Mouse (Mus musculus): ENCODE results near the gene Ifih1. TPM values are rescaled to one million over a fixed set of nuclear protein-coding genes. Genes with fewer than 3 reads are reported as not detected.

Gene Ifih1
- polyA plus RNA-seq, 1 experiment from 2014 or later = 0.87 TPM

- ATAC-seq (replicated peaks; ENCODE audit: insufficient number of reproducible peaks, low FRiP score, low TSS enrichment, low read depth) = no peak
- no peaks in the 10 kb centered on the region for H3K27me3 ChIP-seq (ENCODE audit: control insufficient read depth, insufficient read depth, low read length)
- H3K4me2 ChIP-seq (ENCODE audit: low read depth, low read length) = no peak overlapping the region
- no peaks in the 10 kb centered on the region for H3K36me3 ChIP-seq (replicated peaks; ENCODE audit: control insufficient read depth, insufficient read depth, low read depth, low read length)
- no peak overlapping the region for H3K9ac ChIP-seq (replicated peaks; ENCODE audit: low read length)
- H3K27ac ChIP-seq (replicated peaks; ENCODE audit: low read depth, low read length) = no peak overlapping the region
- no peaks in the 10 kb centered on the region for H3K9me3 ChIP-seq (replicated peaks; ENCODE audit: control insufficient read depth, low read length)
- no peak for DNase-seq (ENCODE audit: low spot score)
- H3K4me3 ChIP-seq (ENCODE audit: low read depth, low read length) = no peak overlapping the region
- H3K4me1 ChIP-seq (ENCODE audit: control insufficient read depth, insufficient read depth, low read length) = no peaks in the 10 kb centered on the region
- WGBS = 29% methylated on average over 1 of the region's 1 CpGs
Measured at GRCm38 (mm10) chr2:62665536-62665935, 19.5 kb upstream of the Ifih1 start.

GRCm38 (mm10) chr2:62664839-62665238 lies 18.8 kb upstream of the Ifih1 start:
- no peak overlapping the region for H3K4me3 ChIP-seq (ENCODE audit: low read depth, low read length)
- no peak overlapping the region for H3K4me2 ChIP-seq (ENCODE audit: low read depth, low read length)
- no peaks in the 10 kb centered on the region for H3K9me3 ChIP-seq (replicated peaks; ENCODE audit: control insufficient read depth, low read length)
- H3K27me3 ChIP-seq (ENCODE audit: control insufficient read depth, insufficient read depth, low read length) = no peaks in the 10 kb centered on the region
- H3K36me3 ChIP-seq (replicated peaks; ENCODE audit: control insufficient read depth, insufficient read depth, low read depth, low read length) = no peaks in the 10 kb centered on the region
- WGBS = 67% methylated on average over 7 of the region's 7 CpGs
- H3K9ac ChIP-seq (replicated peaks; ENCODE audit: low read length) = no peak overlapping the region
- no peak overlapping the region for H3K27ac ChIP-seq (replicated peaks; ENCODE audit: low read depth, low read length)
- DNase-seq (ENCODE audit: low spot score) = no peak
- no peak for ATAC-seq (replicated peaks; ENCODE audit: insufficient number of reproducible peaks, low FRiP score, low TSS enrichment, low read depth)
- H3K4me1 ChIP-seq (ENCODE audit: control insufficient read depth, insufficient read depth, low read length) = no peaks in the 10 kb centered on the region

GRCm38 (mm10) chr2:62664135-62664670 lies 18.1 kb upstream of the Ifih1 start, which contains the start of gene Gca:
Gene Gca, plus strand, starts transcription at chr2:62664285.
- under 1% methylated on average over 43 of the region's 43 CpGs for WGBS
- H3K4me1 ChIP-seq (ENCODE audit: control insufficient read depth, insufficient read depth, low read length) = no peaks in the 10 kb centered on the region
- no peak within 1 kb of the TSS for H3K27ac ChIP-seq (replicated peaks; ENCODE audit: low read depth, low read length)
- peak within 1 kb of the TSS; percentile 53 for H3K4me3 ChIP-seq (ENCODE audit: low read depth, low read length)
- peak within 1 kb of the TSS; percentile 48 for H3K9ac ChIP-seq (replicated peaks; ENCODE audit: low read length)
- no peaks in the 10 kb centered on the region for H3K36me3 ChIP-seq (replicated peaks; ENCODE audit: control insufficient read depth, insufficient read depth, low read depth, low read length)
- no peaks in the 10 kb centered on the region for H3K27me3 ChIP-seq (ENCODE audit: control insufficient read depth, insufficient read depth, low read length)
- no peaks in the 10 kb centered on the region for H3K9me3 ChIP-seq (replicated peaks; ENCODE audit: control insufficient read depth, low read length)
- ATAC-seq (replicated peaks; ENCODE audit: insufficient number of reproducible peaks, low FRiP score, low TSS enrichment, low read depth) = peak; percentile 95
- peak within 1 kb of the TSS; percentile 94 for H3K4me2 ChIP-seq (ENCODE audit: low read depth, low read length)
- DNase-seq (ENCODE audit: low spot score) = peak; percentile 80

DNA sequence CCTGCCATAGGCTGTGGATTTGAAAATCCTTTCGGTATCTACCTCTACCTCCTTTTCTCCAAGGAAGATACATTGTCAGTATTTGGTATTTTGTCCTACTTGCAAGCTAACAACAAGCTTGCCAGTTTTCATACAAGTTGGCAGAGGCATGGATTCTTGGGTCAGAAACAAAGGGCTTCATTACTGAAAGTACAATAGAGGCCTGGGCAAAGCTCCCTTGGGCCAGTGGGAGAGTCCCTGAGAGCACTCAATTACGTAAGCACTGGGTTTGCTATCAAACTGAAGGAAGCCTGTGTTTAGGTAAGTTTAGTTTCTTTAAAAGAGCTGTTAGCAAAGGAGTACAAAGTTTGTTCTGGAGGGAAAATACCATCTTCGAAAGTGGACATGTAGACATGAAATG lies 16.5 kb upstream of the Ifih1 start:
- ATAC-seq (replicated peaks; ENCODE audit: insufficient number of reproducible peaks, low FRiP score, low TSS enrichment, low read depth) (no peak), DNase-seq (ENCODE audit: low spot score) (no peak)
- Histone ChIP-seq H3K9ac (replicated peaks; ENCODE audit: low read length) (no peak overlapping the region), H3K4me2 (ENCODE audit: low read depth, low read length) (no peak overlapping the region), H3K36me3 (replicated peaks; ENCODE audit: control insufficient read depth, insufficient read depth, low read depth, low read length) (no peaks in the 10 kb centered on the region), H3K9me3 (replicated peaks; ENCODE audit: control insufficient read depth, low read length) (no peaks in the 10 kb centered on the region), H3K4me3 (ENCODE audit: low read depth, low read length) (no peak overlapping the region), H3K4me1 (ENCODE audit: control insufficient read depth, insufficient read depth, low read length) (no peaks in the 10 kb centered on the region), H3K27ac (replicated peaks; ENCODE audit: low read depth, low read length) (no peak overlapping the region), H3K27me3 (ENCODE audit: control insufficient read depth, insufficient read depth, low read length) (no peaks in the 10 kb centered on the region)
- 81% methylated on average over 3 of the region's 3 CpGs for WGBS

DNA sequence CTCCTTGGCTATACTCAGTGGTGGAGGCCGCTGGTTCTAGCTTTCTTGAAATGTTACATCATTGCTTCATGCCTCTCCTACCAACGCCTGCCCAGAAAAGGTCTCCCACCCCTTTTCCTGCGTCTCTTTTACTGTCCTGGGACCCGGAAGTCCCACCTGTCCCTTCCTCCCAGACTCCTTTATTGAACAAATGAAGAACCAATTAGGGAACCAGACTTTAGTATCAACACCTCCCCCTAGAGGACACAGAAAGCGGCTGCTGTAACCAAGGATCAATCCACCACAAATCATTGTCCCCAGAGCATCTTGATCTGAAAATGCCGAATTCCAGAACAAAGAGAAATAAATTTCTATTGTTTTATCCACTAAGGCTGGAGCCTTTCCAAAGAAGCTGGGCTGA lies 14.5 kb upstream of the Ifih1 start:
- H3K4me3 ChIP-seq (ENCODE audit: low read depth, low read length) = no peak overlapping the region
- H3K9me3 ChIP-seq (replicated peaks; ENCODE audit: control insufficient read depth, low read length) = no peaks in the 10 kb centered on the region
- no peaks in the 10 kb centered on the region for H3K27me3 ChIP-seq (ENCODE audit: control insufficient read depth, insufficient read depth, low read length)
- H3K9ac ChIP-seq (replicated peaks; ENCODE audit: low read length) = no peak overlapping the region
- ATAC-seq (replicated peaks; ENCODE audit: insufficient number of reproducible peaks, low FRiP score, low TSS enrichment, low read depth) (no peak), DNase-seq (ENCODE audit: low spot score) (no peak)
- no peaks in the 10 kb centered on the region for H3K4me1 ChIP-seq (ENCODE audit: control insufficient read depth, insufficient read depth, low read length)
- 56% methylated on average over 6 of the region's 6 CpGs for WGBS
- no peak overlapping the region for H3K27ac ChIP-seq (replicated peaks; ENCODE audit: low read depth, low read length)
- no peaks in the 10 kb centered on the region for H3K36me3 ChIP-seq (replicated peaks; ENCODE audit: control insufficient read depth, insufficient read depth, low read depth, low read length)
- H3K4me2 ChIP-seq (ENCODE audit: low read depth, low read length) = no peak overlapping the region

- DNase-seq (ENCODE audit: low spot score) (no peak), ATAC-seq (replicated peaks; ENCODE audit: insufficient number of reproducible peaks, low FRiP score, low TSS enrichment, low read depth) (no peak)
- no peak overlapping the region for H3K4me3 ChIP-seq (ENCODE audit: low read depth, low read length)
- H3K27ac ChIP-seq (replicated peaks; ENCODE audit: low read depth, low read length) = no peak overlapping the region
- no peaks in the 10 kb centered on the region for H3K4me1 ChIP-seq (ENCODE audit: control insufficient read depth, insufficient read depth, low read length)
- H3K9me3 ChIP-seq (replicated peaks; ENCODE audit: control insufficient read depth, low read length) = no peaks in the 10 kb centered on the region
- 58% methylated on average over 1 of the region's 1 CpGs for WGBS
- no peaks in the 10 kb centered on the region for H3K36me3 ChIP-seq (replicated peaks; ENCODE audit: control insufficient read depth, insufficient read depth, low read depth, low read length)
- H3K27me3 ChIP-seq (ENCODE audit: control insufficient read depth, insufficient read depth, low read length) = no peaks in the 10 kb centered on the region
- no peak overlapping the region for H3K4me2 ChIP-seq (ENCODE audit: low read depth, low read length)
- no peak overlapping the region for H3K9ac ChIP-seq (replicated peaks; ENCODE audit: low read length)
Measured at GRCm38 (mm10) chr2:62656072-62656471, 10.0 kb upstream of the Ifih1 start.

DNA sequence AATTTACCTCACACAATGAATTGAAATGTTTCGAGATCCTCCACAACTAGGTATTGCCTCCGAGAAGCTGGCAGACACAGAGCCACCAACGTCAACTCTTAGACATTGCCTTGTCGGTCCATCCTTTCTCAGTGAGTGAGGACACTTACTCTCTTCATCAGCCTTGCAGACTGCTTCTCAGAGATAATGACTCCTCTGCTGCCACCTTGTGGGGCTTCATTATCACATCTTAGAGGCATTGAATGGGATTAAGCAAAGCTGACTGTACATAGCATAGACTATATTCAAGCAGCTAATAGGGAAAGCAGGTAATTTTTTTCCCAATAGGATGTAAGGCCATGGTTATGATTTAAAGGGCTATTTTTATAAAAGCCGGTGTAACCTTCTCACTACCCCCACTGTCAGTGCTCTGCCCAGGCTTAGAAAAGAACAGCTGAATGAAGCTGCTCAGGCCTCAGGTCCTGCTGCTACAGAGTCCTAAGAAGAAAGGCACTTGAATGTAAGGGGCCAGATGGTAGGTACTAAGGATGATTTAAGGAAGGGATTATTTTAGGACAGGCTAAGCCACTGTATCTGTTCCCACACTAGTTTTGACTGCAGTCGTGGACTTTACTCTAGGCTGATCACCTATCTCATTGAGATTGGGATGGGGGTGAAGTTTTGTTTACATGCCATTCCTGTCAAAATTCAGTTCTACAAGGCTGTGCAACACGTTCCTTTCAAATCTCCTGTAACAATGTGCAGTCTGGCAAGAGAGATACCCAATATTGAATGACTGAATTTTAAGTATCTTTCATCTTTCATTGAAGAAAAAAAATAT lies 8.7 kb upstream of the Ifih1 start:
- Histone ChIP-seq H3K4me1 (ENCODE audit: control insufficient read depth, insufficient read depth, low read length) (no peaks in the 10 kb centered on the region), H3K4me2 (ENCODE audit: low read depth, low read length) (no peak overlapping the region), H3K4me3 (ENCODE audit: low read depth, low read length) (no peak overlapping the region), H3K27me3 (ENCODE audit: control insufficient read depth, insufficient read depth, low read length) (no peaks in the 10 kb centered on the region), H3K27ac (replicated peaks; ENCODE audit: low read depth, low read length) (no peak overlapping the region), H3K9me3 (replicated peaks; ENCODE audit: control insufficient read depth, low read length) (no peaks in the 10 kb centered on the region), H3K36me3 (replicated peaks; ENCODE audit: control insufficient read depth, insufficient read depth, low read depth, low read length) (no peaks in the 10 kb centered on the region), H3K9ac (replicated peaks; ENCODE audit: low read length) (no peak overlapping the region)
- 50% methylated on average over 7 of the region's 7 CpGs for WGBS
- ATAC-seq (replicated peaks; ENCODE audit: insufficient number of reproducible peaks, low FRiP score, low TSS enrichment, low read depth) = no peak
- peak; percentile 52 for DNase-seq (ENCODE audit: low spot score)

DNA sequence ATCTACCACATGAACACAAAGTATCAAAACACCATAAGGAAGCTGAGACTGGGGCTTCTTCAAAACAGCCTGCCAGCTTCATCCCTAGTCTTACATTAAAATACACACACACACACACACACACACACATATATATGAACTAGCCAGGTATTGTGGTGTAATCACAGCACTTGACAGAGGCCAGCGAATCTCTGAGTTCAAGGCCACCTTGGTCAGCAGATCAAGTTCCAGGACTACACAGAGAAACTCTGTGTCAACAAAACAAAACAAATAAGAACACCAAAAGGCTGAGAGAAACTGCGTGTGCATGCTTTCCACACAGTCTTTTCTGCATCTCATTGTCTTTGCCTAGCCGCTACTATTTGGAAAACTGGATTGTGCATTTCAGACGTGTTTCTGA lies 6.4 kb upstream of the Ifih1 start:
- Histone ChIP-seq H3K9ac (replicated peaks; ENCODE audit: low read length) (no peak overlapping the region), H3K36me3 (replicated peaks; ENCODE audit: control insufficient read depth, insufficient read depth, low read depth, low read length) (no peaks in the 10 kb centered on the region), H3K9me3 (replicated peaks; ENCODE audit: control insufficient read depth, low read length) (no peaks in the 10 kb centered on the region), H3K4me3 (ENCODE audit: low read depth, low read length) (no peak overlapping the region), H3K4me1 (ENCODE audit: control insufficient read depth, insufficient read depth, low read length) (no peaks in the 10 kb centered on the region), H3K27me3 (ENCODE audit: control insufficient read depth, insufficient read depth, low read length) (no peaks in the 10 kb centered on the region), H3K4me2 (ENCODE audit: low read depth, low read length) (no peak overlapping the region), H3K27ac (replicated peaks; ENCODE audit: low read depth, low read length) (no peak overlapping the region)
- ATAC-seq (replicated peaks; ENCODE audit: insufficient number of reproducible peaks, low FRiP score, low TSS enrichment, low read depth) (no peak), DNase-seq (ENCODE audit: low spot score) (no peak)
- WGBS = 84% methylated on average over 4 of the region's 4 CpGs
